13 mouse cellular contexts compared by ENCODE assay signal in the genomic region with DNA sequence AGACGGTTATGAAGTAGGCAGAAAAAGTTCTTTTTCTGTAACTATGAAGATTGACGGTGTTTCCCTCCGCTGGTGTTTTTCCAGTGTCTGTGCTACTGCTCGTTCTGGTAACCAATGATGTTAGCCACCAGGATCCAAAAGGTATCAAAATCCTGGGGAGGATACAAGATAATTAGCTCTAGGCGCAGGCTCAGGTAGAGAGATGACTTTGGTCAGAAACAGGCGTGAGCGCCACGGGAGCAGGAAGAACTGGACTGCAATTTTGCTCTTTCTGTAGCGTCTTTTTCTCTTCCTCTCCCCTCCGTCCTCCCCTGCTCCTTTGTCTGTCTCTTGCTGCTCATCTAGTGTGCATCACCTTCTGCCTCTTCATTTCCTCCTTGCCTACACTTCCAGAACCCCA. TPM values are rescaled to one million over a fixed set of nuclear protein-coding genes. Genes with fewer than 3 reads are reported as not detected.
DNase-seq lines count a peak whose midpoint lies in the region; ATAC-seq and TF ChIP-seq lines count a peak whose summit lies in the region.
"Had no signal": no experiment of that assay in that cellular context is flagged by ENCODE, and none has a peak within 500 bp of the region (broad histone marks: within the 10 kb centered on the region; RNA-seq: fewer than 3 reads in every experiment).

No protein-coding gene starts in this region.

- no peaks in the 10 kb centered on the region for H3K9me3 ChIP-seq in kidney, embryonic 14.5 days (ENCODE audit: control insufficient read depth, low read length)
- H3K9me3 ChIP-seq in CH12.LX (replicated peaks; ENCODE audit: low read length): no peaks in the 10 kb centered on the region

- TF ChIP-seq CTCF in CH12.LX (conservative IDR thresholded peaks at IDR 0.05 in 1 of 2, IDR thresholded peaks at IDR 0.05 in 1 of 2; ENCODE audit: low read depth in 2 of 2, low read length in 2 of 2): no peak
- TF ChIP-seq CTCF in small intestine, adult 2 months (IDR thresholded peaks at IDR 0.05; ENCODE audit: extremely low read depth, insufficient read length, insufficient replicate concordance, low read depth, low read length): no peak

- no peak for DNase-seq in kidney, postnatal 10 days
- DNase-seq in CH12.LX (ENCODE audit: extremely low read depth): peak; percentile 23
- DNase-seq in gastrocnemius, postnatal 10 days: no peak
- DNase-seq in adrenal gland, adult 18-20 months (ENCODE audit: low spot score in 2 of 2): no peak

- in situ Hi-C loops in CH12.LX (cut with MboI; ENCODE audit: low pct_ligation_motif_present, low pct_unique_long_range_greater_than_20kb, low sequenced_read_pairs): no loop called here

- H3K9ac ChIP-seq in kidney, embryonic 14.5 days (ENCODE audit: low read depth, low read length): no peak overlapping the region
- H3K9ac ChIP-seq in CH12.LX (ENCODE audit: insufficient read depth, low read depth): peak overlapping the region; percentile 59

- dilution Hi-C loops in CH12.LX (cut with MboI; ENCODE audit: extremely low pct_ligation_motif_present, extremely low pct_unique_long_range_greater_than_20kb, low sequenced_read_pairs): no loop called here

- peaks cover 5% of the 10 kb centered on the region; the same call in 1 of the 2 replicates for H3K79me2 ChIP-seq in CH12.LX (replicated peaks; ENCODE audit: control insufficient read depth, extremely low read depth, insufficient read depth, poor library complexity, severe bottlenecking)

- no peak for TF ChIP-seq POLR2A in CH12.LX (IDR thresholded peaks at IDR 0.05; ENCODE audit: low read depth, low read length)
- TF ChIP-seq POLR2A in small intestine, adult 2 months (IDR thresholded peaks at IDR 0.05; ENCODE audit: low read depth, low read length): no peak

- TF ChIP-seq RAD21 in CH12.LX (IDR thresholded peaks at IDR 0.05; ENCODE audit: low read depth, low read length): no peak

- H3K4me2 ChIP-seq in kidney, embryonic 14.5 days (replicated peaks; ENCODE audit: low read depth, low read length): no peak overlapping the region
- H3K4me2 ChIP-seq in CH12.LX (ENCODE audit: insufficient read depth, low read depth, poor library complexity, severe bottlenecking): peak overlapping the region; percentile 88

- 0 out of 2 replicates have a peak, but pooled peaks have one; percentile 12 for TF ChIP-seq EP300 in CH12.LX (IDR thresholded peaks at IDR 0.05; ENCODE audit: low read length)

- no peak for ATAC-seq in kidney, embryonic 14.5 days (ENCODE audit: low FRiP score, low TSS enrichment)
- ATAC-seq in granulocyte monocyte progenitor cell, adult 5-6 weeks (replicated peaks; ENCODE audit: poor library complexity, severe bottlenecking): peak; percentile 45
- ATAC-seq: hindbrain, postnatal 0 days had no signal

- no peak overlapping the region for H3K4me3 ChIP-seq in kidney, embryonic 14.5 days (ENCODE audit: low read length)
- peak overlapping the region; percentile 29 to 53 (median 35) for H3K4me3 ChIP-seq in CH12.LX (replicated peaks in 1 of 3; ENCODE audit: low read depth in 2 of 3, low read length in 2 of 3, poor library complexity in 1 of 3)
- no peak overlapping the region for H3K4me3 ChIP-seq in small intestine, adult 2 months (ENCODE audit: low read depth, low read length)
- H3K4me3 ChIP-seq: erythroblast, embryonic 14.5 days had no signal

- peaks cover 13% of the 10 kb centered on the region for H3K4me1 ChIP-seq in kidney, embryonic 14.5 days (ENCODE audit: control insufficient read depth, insufficient read depth, low read length)
- H3K4me1 ChIP-seq in CH12.LX (ENCODE audit: control insufficient read depth in 1 of 2, insufficient read depth in 2 of 2): peaks cover 27 to 69% of the 10 kb centered on the region in 2 experiments
- H3K4me1 ChIP-seq in small intestine, adult 2 months (ENCODE audit: control insufficient read depth, insufficient read depth, insufficient read length, low read length): peaks cover 13% of the 10 kb centered on the region

- no peaks in the 10 kb centered on the region for H3K27me3 ChIP-seq in kidney, embryonic 14.5 days (ENCODE audit: control insufficient read depth, insufficient read depth, low read length)
- H3K27me3 ChIP-seq in CH12.LX (replicated peaks): no peaks in the 10 kb centered on the region
- H3K27me3 ChIP-seq in small intestine, adult 2 months (ENCODE audit: control insufficient read depth, insufficient read depth, low read length): no peaks in the 10 kb centered on the region

- 78% methylated on average over 10 of the region's 10 CpGs for WGBS in kidney, embryonic 14.5 days
- WGBS in small intestine, adult 2 months: 72% methylated on average over 10 of the region's 10 CpGs

- no peaks in the 10 kb centered on the region for H3K36me3 ChIP-seq in kidney, embryonic 14.5 days (ENCODE audit: control insufficient read depth, insufficient read depth, low read length)
- peaks cover 0 to 3% of the 10 kb centered on the region in 2 experiments for H3K36me3 ChIP-seq in CH12.LX (replicated peaks in 1 of 2; ENCODE audit: control insufficient read depth in 1 of 2, insufficient read depth in 1 of 2, low read length in 1 of 2)
- no peaks in the 10 kb centered on the region for H3K36me3 ChIP-seq in small intestine, adult 2 months (ENCODE audit: control insufficient read depth, insufficient read depth, low read length)

- H3K27ac ChIP-seq in kidney, embryonic 14.5 days (ENCODE audit: low read depth, low read length): peak overlapping the region; percentile 37; the same call in 1 of the 2 replicates
- H3K27ac ChIP-seq in CH12.LX (ENCODE audit: insufficient read depth, low read depth): peak overlapping the region; percentile 68
- peak overlapping the region; percentile 91 for H3K27ac ChIP-seq in small intestine, adult 2 months (ENCODE audit: insufficient read depth, low read depth, low read length)
- H3K27ac ChIP-seq: hindbrain, postnatal 0 days had no signal

TF ChIP-seq in CH12.LX, 34 proteins besides CTCF, POLR2A, EP300 and RAD21:
- 0 out of 2 replicates have a peak, but pooled peaks have one; percentile 2 for TF ChIP-seq MAFK (IDR thresholded peaks at IDR 0.05; ENCODE audit: insufficient replicate concordance, low read length)
- TF ChIP-seq NELFE (IDR thresholded peaks at IDR 0.05; ENCODE audit: low read depth, low read length): no peak
TF ChIP-seq in CH12.LX: peak in this region for 1.

RNA-seq across cellular contexts. Expression of gene Gm17571, which starts 20.3 kb away (rescaled TPM):
- polyA plus RNA-seq in kidney, embryonic 14.5 days (2014; fragmentation: Nextera tagmentation; extraction: Ambion mirVana): not detected in 2 replicates
- not detected in 2 replicates for total RNA-seq in CH12.LX (2012; rRNA removed)
- total RNA-seq in CH12.LX (2014; rRNA removed): not detected in 2 replicates
- not detected in 2 replicates for polyA plus RNA-seq in CH12.LX (2012; ENCODE audit: insufficient read length, low read depth)
- not detected in 2 replicates for total RNA-seq in granulocyte monocyte progenitor cell, adult 5-6 weeks (2014; fragmentation: Nextera tagmentation)
- total RNA-seq in granulocyte monocyte progenitor cell, adult 5-6 weeks (2017): not detected in 2 replicates
- not detected in 2 replicates for polyA plus RNA-seq in small intestine, adult 2 months (2012; rRNA removed)
- total RNA-seq in gastrocnemius, postnatal 10 days (2021): not detected
- total RNA-seq in adrenal gland, adult 18-20 months (2021): not detected
- total RNA-seq: hindbrain, postnatal 0 days; left cerebral cortex, postnatal 25 days; MEL had no signal
- polyA plus RNA-seq: erythroblast, embryonic 14.5 days; hindbrain, postnatal 0 days; large intestine, adult 2 months; lung, embryonic 16.5 days had no signal

Comparison
In these comparisons a context has a peak if more than half of its experiments do, and no peak if none do; other contexts are left out.
1. H3K27ac ChIP-seq: peak in every context shown above with its lines; median percentile 91 in small intestine, adult 2 months; 68 in CH12.LX; 37 in kidney, embryonic 14.5 days.
2. H3K4me3 ChIP-seq: peak in CH12.LX (3 of 3); none in kidney, embryonic 14.5 days (single experiment) and small intestine, adult 2 months (single experiment).